Mouse (Mus musculus): Measurements from ENCODE around the gene Rnf149.

GRCm38 (mm10) chr1:39526371-39527167 lies 50.6 kb downstream of the Rnf149 start:
- TF ChIP-seq CTCF (IDR thresholded peaks at IDR 0.05; ENCODE audit: low read depth, low read length) (no peak), POLR2A (IDR thresholded peaks at IDR 0.05; ENCODE audit: extremely low read depth, insufficient read depth, low read length) (no peak)
